Mouse (Mus musculus): Measurements from ENCODE around the gene Zmpste24.
"Not testable (repeated sequence)": the region's sequence is repeated elsewhere in the genome, so short reads cannot be mapped to it uniquely, and the experiment has no call there.

The Zmpste24 gene

GRCm38 (mm10) chr4:121097650-121098378 lies at the start of gene Zmpste24:
Gene Zmpste24 (minus strand): TSS chr4:121098241.
- peak; percentile 98 for DNase-seq (ENCODE audit: low read depth, low spot score)

- peak; percentile 8 for DNase-seq (ENCODE audit: low read depth, low spot score)
Observed at GRCm38 (mm10) chr4:121109126-121109525, 11.1 kb upstream of the Zmpste24 start, which contains the start of gene Tmco2. Gene Tmco2 (minus strand): TSS chr4:121109226.

GRCm38 (mm10) chr4:121103304-121103703 lies 5.3 kb upstream of the Zmpste24 start:
- no peak for DNase-seq (ENCODE audit: low read depth, low spot score)

- no peak for DNase-seq (ENCODE audit: low read depth, low spot score)
Observed at GRCm38 (mm10) chr4:121090211-121090610, 7.8 kb downstream of the Zmpste24 start.

GRCm38 (mm10) chr4:121088696-121089095 lies 9.3 kb downstream of the Zmpste24 start:
- DNase-seq (ENCODE audit: low read depth, low spot score), result no peak

- no peak for DNase-seq (ENCODE audit: low read depth, low spot score)
Observed at GRCm38 (mm10) chr4:121084506-121084905, 13.5 kb downstream of the Zmpste24 start.

- DNase-seq (ENCODE audit: low read depth, low spot score), result no peak
Observed at GRCm38 (mm10) chr4:121080395-121080794, 17.6 kb downstream of the Zmpste24 start.

- no peak for DNase-seq (ENCODE audit: low read depth, low spot score)
Observed at GRCm38 (mm10) chr4:121077915-121078646, 20.0 kb downstream of the Zmpste24 start.

- DNase-seq (ENCODE audit: low read depth, low spot score), result no peak
Observed at GRCm38 (mm10) chr4:121074250-121074649, 23.8 kb downstream of the Zmpste24 start.

- DNase-seq (ENCODE audit: low read depth, low spot score), result no peak
Observed at GRCm38 (mm10) chr4:121065336-121065735, 32.7 kb downstream of the Zmpste24 start.

GRCm38 (mm10) chr4:121059218-121059617 lies 38.8 kb downstream of the Zmpste24 start:
- DNase-seq (ENCODE audit: low read depth, low spot score), result not testable (repeated sequence)

- no peak for DNase-seq (ENCODE audit: low read depth, low spot score)
Observed at GRCm38 (mm10) chr4:121057032-121057431, 41.0 kb downstream of the Zmpste24 start.

GRCm38 (mm10) chr4:121056342-121056741 lies 41.7 kb downstream of the Zmpste24 start:
- DNase-seq (ENCODE audit: low read depth, low spot score), result peak; percentile 16

- DNase-seq (ENCODE audit: low read depth, low spot score), result peak; percentile 45
Observed at GRCm38 (mm10) chr4:121052454-121053323, 45.4 kb downstream of the Zmpste24 start.

- DNase-seq (ENCODE audit: low read depth, low spot score), result no peak
Observed at GRCm38 (mm10) chr4:121051863-121052262, 46.2 kb downstream of the Zmpste24 start.

- DNase-seq (ENCODE audit: low read depth, low spot score), result peak; percentile 73
Observed at GRCm38 (mm10) chr4:121042946-121043345, 55.1 kb downstream of the Zmpste24 start.

GRCm38 (mm10) chr4:121042472-121042871 lies 55.6 kb downstream of the Zmpste24 start:
- peak; percentile 66 for DNase-seq (ENCODE audit: low read depth, low spot score)

GRCm38 (mm10) chr4:121040897-121041671 lies 57.0 kb downstream of the Zmpste24 start:
- peak; percentile 72 for DNase-seq (ENCODE audit: low read depth, low spot score)

GRCm38 (mm10) chr4:121040323-121040722 lies 57.7 kb downstream of the Zmpste24 start:
- no peak for DNase-seq (ENCODE audit: low read depth, low spot score)

- no peak for DNase-seq (ENCODE audit: low read depth, low spot score)
Observed at GRCm38 (mm10) chr4:121039331-121040115, 58.5 kb downstream of the Zmpste24 start, which contains the start of gene Col9a2. Gene Col9a2 (plus strand): TSS chr4:121039385.
